Mouse (Mus musculus): Measurements from ENCODE around the gene Kif19a.

GRCm38 (mm10) chr11:114736111-114736510 lies 29.1 kb upstream of the Kif19a start:
- TF ChIP-seq POLR2A (IDR thresholded peaks at IDR 0.05; ENCODE audit: extremely low read depth, insufficient read depth, low read length) (no peak), CTCF (IDR thresholded peaks at IDR 0.05; ENCODE audit: extremely low read depth, insufficient read depth, low read length) (no peak)
